In genomic region chr16:92651256-92651655, GRCm38 (mm10) we compare ENCODE assay signal across 28 mouse cellular contexts.
"Had no signal": no experiment of that assay in that cellular context is flagged by ENCODE, and none has a peak within 500 bp of the region (broad histone marks: within the 10 kb centered on the region; RNA-seq: fewer than 3 reads in every experiment).

No protein-coding gene starts in this region.

- H3K4me2 ChIP-seq: limb, embryonic 12.5 days; limb, embryonic 13.5 days; limb, embryonic 15.5 days; liver, embryonic 11.5 days; liver, embryonic 12.5 days; liver, embryonic 13.5 days; liver, embryonic 15.5 days; lung, embryonic 14.5 days; lung, embryonic 15.5 days; midbrain, embryonic 11.5 days; midbrain, embryonic 12.5 days; midbrain, embryonic 13.5 days; midbrain, embryonic 15.5 days had no signal

- DNase-seq: left cerebral cortex, postnatal 4 days; liver; liver, embryonic 13.5 days; liver, postnatal 0 days; lung, adult 18-20 months; lung, adult 2 months; lung, embryonic 14.5 days; lung, postnatal 10 days; lung, postnatal 14 days; lung, postnatal 36 days; lung, postnatal 4 days; midbrain, embryonic 14.5 days had no signal

- H3K27me3 ChIP-seq: limb, embryonic 12.5 days; limb, embryonic 13.5 days; limb, embryonic 15.5 days; liver, embryonic 12.5 days; liver, embryonic 13.5 days; liver, embryonic 15.5 days; lung, embryonic 15.5 days; midbrain, embryonic 13.5 days; midbrain, embryonic 15.5 days had no signal

- ATAC-seq: liver, embryonic 12.5 days; liver, postnatal 0 days; lung, postnatal 0 days; midbrain, embryonic 13.5 days; midbrain, embryonic 15.5 days; midbrain, embryonic 16.5 days had no signal

- H3K36me3 ChIP-seq: limb, embryonic 10.5 days; limb, embryonic 12.5 days; limb, embryonic 13.5 days; lung, embryonic 15.5 days; midbrain, embryonic 10.5 days; midbrain, embryonic 12.5 days; midbrain, embryonic 13.5 days; midbrain, embryonic 15.5 days had no signal

- H3K9me3 ChIP-seq: limb, embryonic 10.5 days; limb, embryonic 12.5 days; limb, embryonic 15.5 days; liver, embryonic 12.5 days; liver, embryonic 13.5 days; liver, embryonic 15.5 days; lung, embryonic 15.5 days; midbrain, embryonic 10.5 days; midbrain, embryonic 12.5 days; midbrain, embryonic 13.5 days; midbrain, embryonic 15.5 days had no signal

- H3K4me3 ChIP-seq: left cerebral cortex, adult 2 months; limb, embryonic 10.5 days; limb, embryonic 12.5 days; limb, embryonic 13.5 days; limb, embryonic 15.5 days; liver, embryonic 12.5 days; liver, embryonic 13.5 days; liver, embryonic 15.5 days; lung, embryonic 15.5 days; midbrain, embryonic 10.5 days; midbrain, embryonic 12.5 days; midbrain, embryonic 13.5 days; midbrain, embryonic 15.5 days had no signal
